Mouse (Mus musculus) midbrain, embryonic 10.5 days (tissue): ENCODE data around the gene Aftph. TPM values are rescaled to one million over a fixed set of nuclear protein-coding genes. Genes with fewer than 3 reads are reported as not detected.

ENCODE experiments used
- DNase-seq: peaks from one replicate; pipeline ENCODE4 v3.0.0-alpha.2; 2017; ENCODE audit warnings: low spot score
- H3K27ac ChIP-seq: fragments of 300-500 bp; sonication (generic); replicated peaks from 2 replicates; pipeline ENCODE4 v1.5.1; 2016; ENCODE audit warnings: mild to moderate bottlenecking
- H3K27me3 ChIP-seq: fragments of 300-500 bp; sonication (generic); 2 replicates; pipeline ENCODE4 v1.6.1; 2016; ENCODE audit warnings: low read depth, mild to moderate bottlenecking; ENCODE audit not compliant: poor library complexity, severe bottlenecking
- H3K36me3 ChIP-seq: fragments of 300-500 bp; sonication (generic); 2 replicates; pipeline ENCODE4 v1.6.1; 2016; ENCODE audit warnings: mild to moderate bottlenecking, moderate library complexity
- H3K4me1 ChIP-seq: fragments of 300-500 bp; sonication (generic); 2 replicates; pipeline ENCODE4 v1.6.1; 2016
- H3K4me3 ChIP-seq: fragments of 300-500 bp; sonication (generic); 2 replicates; pipeline ENCODE4 v1.5.1; 2016; ENCODE audit warnings: mild to moderate bottlenecking, moderate library complexity
- H3K9me3 ChIP-seq: fragments of 300-500 bp; sonication (generic); replicated peaks from 2 replicates; pipeline ENCODE4 v1.6.1; 2016; ENCODE audit warnings: mild to moderate bottlenecking
- WGBS: fragments of 180-500 bp; shearing (Covaris S2); methylation state at CpG from one replicate; pipeline ENCODE4 v1.1.7; 2016; 5-methylcytosine and 5-hydroxymethylcytosine counted together
- polyA plus RNA-seq: library from polyadenylated mRNA; unstranded; fragments of >200 nt; fragmentation: Nextera tagmentation; extraction: Ambion mirVana; gene quantifications from 2 replicates; pipeline ENCODE4 v1.2.1, GENCODE M21; 2016

Gene Aftph
- polyA plus RNA-seq, 1 experiment from 2014 or later: 22.1 TPM

- 6% methylated on average over 4 of the region's 4 CpGs for WGBS
- H3K27ac ChIP-seq: no peak overlapping the region
- no peaks in the 10 kb centered on the region for H3K4me1 ChIP-seq
- peak; percentile 81 for DNase-seq
- H3K9me3 ChIP-seq: no peaks in the 10 kb centered on the region
- H3K4me3 ChIP-seq: no peak overlapping the region
- peaks cover 9% of the 10 kb centered on the region for H3K36me3 ChIP-seq
- H3K27me3 ChIP-seq: no peaks in the 10 kb centered on the region
These were observed 50.4 kb downstream of the Aftph start for GRCm38 (mm10) chr11:20691000-20691399.

DNA sequence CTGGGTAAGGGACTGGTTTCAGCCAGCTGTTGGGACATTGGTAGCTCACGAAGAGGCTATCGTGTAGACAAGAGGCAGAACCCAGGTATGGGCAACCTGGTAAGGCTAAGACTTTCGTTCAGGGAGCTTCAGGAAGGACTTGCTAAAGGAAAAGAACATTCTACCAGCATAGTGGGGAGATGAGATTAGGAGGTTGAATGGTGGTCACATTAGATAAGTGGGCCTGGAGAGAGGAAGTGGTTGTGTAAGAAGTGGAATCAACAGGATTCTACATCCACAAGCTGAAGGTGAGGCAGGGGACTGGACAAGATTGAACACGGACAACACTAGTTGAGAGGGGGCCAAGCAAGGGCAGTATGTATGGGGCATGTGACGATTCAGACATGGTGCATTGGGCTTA, 59.7 kb downstream of the Aftph start:
- Histone ChIP-seq H3K27me3 (no peaks in the 10 kb centered on the region), H3K27ac (no peak overlapping the region), H3K4me1 (no peaks in the 10 kb centered on the region), H3K4me3 (no peak overlapping the region), H3K36me3 (peaks cover 14% of the 10 kb centered on the region), H3K9me3 (no peaks in the 10 kb centered on the region)
- WGBS: 90% methylated on average over 5 of the region's 5 CpGs
- no peak for DNase-seq

DNA sequence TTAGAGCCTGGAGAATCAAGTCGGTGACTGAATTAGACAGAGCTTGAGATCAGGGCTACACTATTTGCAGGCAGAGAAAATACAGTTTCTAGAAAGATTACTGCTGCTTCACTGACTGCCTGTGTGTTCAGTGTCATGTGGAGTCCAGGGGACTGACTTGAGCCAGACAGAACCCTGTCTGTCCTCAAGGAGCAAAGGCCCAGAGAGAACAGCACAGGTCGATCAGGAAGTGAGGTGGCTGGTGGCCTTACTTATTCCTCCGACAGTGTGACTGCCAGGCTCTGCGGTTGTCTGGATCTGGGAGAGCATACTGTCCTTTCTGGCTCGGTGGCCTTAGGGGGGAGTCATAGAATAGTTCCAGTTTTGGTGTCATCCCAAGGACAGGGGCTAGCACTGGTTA, 60.6 kb downstream of the Aftph start:
- Histone ChIP-seq H3K4me3 (no peak overlapping the region), H3K9me3 (no peaks in the 10 kb centered on the region), H3K27ac (no peak overlapping the region), H3K36me3 (peaks cover 8% of the 10 kb centered on the region), H3K4me1 (no peaks in the 10 kb centered on the region), H3K27me3 (no peaks in the 10 kb centered on the region)
- no peak for DNase-seq
- 87% methylated on average over 5 of the region's 5 CpGs for WGBS

DNA sequence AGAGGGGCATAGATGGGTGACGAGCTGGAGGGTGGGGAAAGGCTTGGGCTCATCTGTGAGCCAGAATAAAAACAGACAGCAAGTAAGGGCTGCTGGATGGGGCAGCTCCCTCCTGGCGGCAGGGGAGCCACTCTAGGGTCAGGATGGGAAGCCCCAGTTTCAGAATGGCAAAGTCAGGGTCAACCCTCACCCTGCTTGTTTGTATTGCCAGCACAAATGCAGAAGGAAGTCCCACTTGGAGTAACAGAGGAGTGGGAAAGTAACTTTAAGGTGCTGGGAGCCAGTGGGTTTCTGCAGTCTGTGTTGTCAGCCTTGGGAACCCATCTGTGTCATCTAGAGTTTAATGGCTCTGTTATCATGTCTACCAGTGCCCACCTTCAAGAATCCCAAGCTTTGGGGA, 62.0 kb downstream of the Aftph start:
- no peaks in the 10 kb centered on the region for H3K27me3 ChIP-seq
- no peak overlapping the region for H3K27ac ChIP-seq
- WGBS: 87% methylated on average over 2 of the region's 2 CpGs
- no peak for DNase-seq
- H3K36me3 ChIP-seq: 0 out of 2 replicates have a peak, but pooled peaks cover under 1% of the 10 kb centered on the region
- no peak overlapping the region for H3K4me3 ChIP-seq
- H3K9me3 ChIP-seq: no peaks in the 10 kb centered on the region
- no peaks in the 10 kb centered on the region for H3K4me1 ChIP-seq

DNA sequence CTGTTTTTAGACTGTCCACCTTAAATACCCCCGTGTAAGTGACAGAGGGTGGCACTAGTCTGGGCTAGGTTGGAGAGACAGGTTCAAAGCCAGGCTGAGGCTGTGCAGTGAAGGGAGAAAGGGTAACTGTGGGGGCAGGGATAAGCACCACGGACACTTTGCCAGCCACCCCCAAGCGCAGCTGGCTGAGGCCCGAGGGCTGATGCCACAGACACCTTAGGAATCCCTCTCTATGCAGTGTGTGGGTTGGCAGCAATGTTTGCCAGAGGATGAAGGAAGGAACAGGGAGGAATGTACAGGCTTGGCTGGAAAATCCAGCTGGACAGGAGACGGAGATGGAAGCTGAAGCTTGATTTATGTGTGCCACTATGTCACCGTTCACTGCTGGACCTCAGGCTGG, 68.9 kb downstream of the Aftph start:
- H3K27ac ChIP-seq: peak overlapping the region; percentile 57; the same call in 1 of the 2 replicates
- H3K4me1 ChIP-seq: peaks cover 18% of the 10 kb centered on the region; the same call in 1 of the 2 replicates
- no peaks in the 10 kb centered on the region for H3K27me3 ChIP-seq
- no peak for DNase-seq
- no peak overlapping the region for H3K4me3 ChIP-seq
- H3K36me3 ChIP-seq: no peaks in the 10 kb centered on the region
- no peaks in the 10 kb centered on the region for H3K9me3 ChIP-seq
- 85% methylated on average over 6 of the region's 6 CpGs for WGBS

GRCm38 (mm10) chr11:20671789-20672392, 69.5 kb downstream of the Aftph start:
- DNase-seq: no peak
- 58% methylated on average over 6 of the region's 6 CpGs for WGBS
- Histone ChIP-seq H3K9me3 (no peaks in the 10 kb centered on the region), H3K27ac (peak overlapping the region; percentile 57), H3K27me3 (no peaks in the 10 kb centered on the region), H3K36me3 (no peaks in the 10 kb centered on the region), H3K4me1 (peaks cover 18% of the 10 kb centered on the region; the same call in 1 of the 2 replicates), H3K4me3 (no peak overlapping the region)

GRCm38 (mm10) chr11:20664878-20665277, 76.5 kb downstream of the Aftph start:
- H3K4me1 ChIP-seq: peaks cover 69% of the 10 kb centered on the region
- peak overlapping the region; percentile 94 for H3K27ac ChIP-seq
- DNase-seq: no peak
- no peaks in the 10 kb centered on the region for H3K36me3 ChIP-seq
- H3K4me3 ChIP-seq: peak overlapping the region; percentile 29; the same call in 1 of the 2 replicates
- WGBS: 52% methylated on average over 9 of the region's 9 CpGs
- no peaks in the 10 kb centered on the region for H3K27me3 ChIP-seq
- H3K9me3 ChIP-seq: no peaks in the 10 kb centered on the region

- DNase-seq: peak; percentile 85
- 16% methylated on average over 5 of the region's 5 CpGs for WGBS
- Histone ChIP-seq H3K4me1 (peaks cover 60% of the 10 kb centered on the region), H3K4me3 (peak overlapping the region; percentile 29; the same call in 1 of the 2 replicates), H3K27ac (peak overlapping the region; percentile 94), H3K36me3 (no peaks in the 10 kb centered on the region), H3K27me3 (no peaks in the 10 kb centered on the region), H3K9me3 (no peaks in the 10 kb centered on the region)
These were observed 77.7 kb downstream of the Aftph start for GRCm38 (mm10) chr11:20663580-20664198.

DNA sequence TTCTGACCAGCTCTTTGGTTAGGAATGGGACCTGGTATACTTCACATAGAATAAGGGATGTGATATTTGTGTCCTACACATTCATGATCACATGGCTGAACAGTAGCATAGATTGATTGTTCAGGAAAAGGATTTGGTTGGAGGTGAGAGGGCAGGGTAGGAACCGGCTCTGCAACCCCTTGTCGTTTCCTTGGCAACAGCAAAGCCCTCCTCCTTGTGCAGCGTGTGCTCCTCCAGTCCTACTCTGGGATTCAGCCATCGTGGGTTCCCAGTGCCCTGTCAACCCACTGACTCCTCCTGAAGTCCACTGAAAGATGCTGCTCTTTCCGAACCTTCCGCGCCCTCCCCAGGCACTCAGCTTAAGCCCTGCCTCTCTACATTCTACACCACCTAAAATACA, 78.6 kb downstream of the Aftph start:
- peaks cover 65% of the 10 kb centered on the region for H3K4me1 ChIP-seq
- WGBS: 44% methylated on average over 7 of the region's 7 CpGs

DNA sequence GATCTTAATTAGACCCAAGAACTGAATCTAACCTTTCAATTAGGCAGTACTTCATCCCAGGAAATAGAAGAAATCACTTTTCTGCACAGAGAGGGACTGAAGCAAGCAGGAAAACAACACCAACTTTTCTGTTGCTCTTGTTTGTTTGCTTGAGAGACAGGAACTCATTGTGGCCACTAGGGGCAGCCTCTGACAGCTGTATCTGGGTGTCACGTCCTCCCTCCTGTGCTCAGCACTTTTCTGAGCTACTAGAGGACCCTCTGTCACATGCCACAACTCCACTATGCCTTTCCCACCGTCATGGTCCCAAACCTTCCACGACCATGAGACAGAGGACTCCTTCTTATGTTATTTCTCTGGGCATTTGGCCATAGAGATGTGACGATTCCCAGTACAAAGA, 79.7 kb downstream of the Aftph start:
- 48% methylated on average over 4 of the region's 4 CpGs for WGBS
- H3K9me3 ChIP-seq: no peaks in the 10 kb centered on the region
- peaks cover 75% of the 10 kb centered on the region for H3K4me1 ChIP-seq
- no peaks in the 10 kb centered on the region for H3K36me3 ChIP-seq
- no peak overlapping the region for H3K4me3 ChIP-seq
- no peaks in the 10 kb centered on the region for H3K27me3 ChIP-seq
- DNase-seq: no peak
- peak overlapping the region; percentile 94 for H3K27ac ChIP-seq

More for the DNA sequence above, 78.6 kb downstream of the Aftph start:
- no peaks in the 10 kb centered on the region for H3K9me3 ChIP-seq
- H3K27ac ChIP-seq: peak overlapping the region; percentile 94
- H3K4me3 ChIP-seq: no peak overlapping the region
- peak; percentile 30 for DNase-seq
- H3K36me3 ChIP-seq: no peaks in the 10 kb centered on the region
- no peaks in the 10 kb centered on the region for H3K27me3 ChIP-seq

DNA sequence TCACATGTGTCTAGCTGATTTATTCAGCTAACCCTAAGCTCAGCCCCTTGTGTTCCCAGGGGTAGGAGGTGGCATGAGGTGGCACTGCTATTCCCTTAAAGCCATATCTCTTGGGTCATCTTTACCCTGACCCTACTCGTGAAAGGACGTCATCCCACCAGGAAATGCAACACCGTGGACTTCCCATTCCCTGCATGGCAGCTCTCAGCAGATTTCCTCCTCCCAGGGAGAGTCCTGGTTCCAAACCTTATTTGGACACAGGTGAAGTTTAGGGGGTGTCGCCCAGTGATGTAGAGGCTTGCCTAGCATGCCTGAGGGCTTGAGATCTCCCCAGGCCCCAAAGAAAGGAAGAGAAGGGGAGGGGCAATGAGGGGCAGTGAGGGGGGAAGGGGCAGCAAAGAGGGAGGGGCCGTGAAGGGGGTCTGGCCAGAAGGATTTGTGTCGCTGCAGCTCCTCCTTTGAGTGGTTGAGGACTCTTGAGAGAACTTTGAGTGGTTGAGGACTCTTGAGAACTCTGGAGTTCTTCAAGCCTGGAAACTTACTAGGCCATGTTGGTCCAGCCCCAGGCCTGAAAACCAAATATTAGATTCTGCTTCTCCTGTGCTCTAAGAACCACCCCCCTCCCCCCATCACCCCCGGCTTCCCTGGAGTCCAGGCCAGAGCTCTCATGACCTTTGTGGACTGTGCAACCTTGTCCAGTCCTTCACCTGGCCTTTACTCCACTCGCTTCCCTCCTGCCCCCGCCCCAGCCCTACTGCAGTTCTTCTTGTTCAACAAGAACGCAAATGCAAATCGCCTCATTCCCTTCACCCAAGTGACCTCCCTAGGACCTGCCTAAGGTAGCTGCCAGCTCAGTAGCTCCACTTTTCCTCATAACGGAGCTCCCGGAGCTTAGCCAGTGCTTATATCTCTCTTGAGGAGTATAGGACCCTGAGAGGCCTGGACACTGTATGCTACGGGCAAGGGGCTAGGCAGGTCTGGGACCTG, 81.0 kb downstream of the Aftph start:
- peak overlapping the region; percentile 94 for H3K27ac ChIP-seq
- no peak for DNase-seq
- H3K4me3 ChIP-seq: no peak overlapping the region
- peaks cover 82% of the 10 kb centered on the region for H3K4me1 ChIP-seq
- WGBS: 76% methylated on average over 14 of the region's 14 CpGs
- H3K27me3 ChIP-seq: no peaks in the 10 kb centered on the region
- H3K9me3 ChIP-seq: no peaks in the 10 kb centered on the region
- H3K36me3 ChIP-seq: no peaks in the 10 kb centered on the region

DNA sequence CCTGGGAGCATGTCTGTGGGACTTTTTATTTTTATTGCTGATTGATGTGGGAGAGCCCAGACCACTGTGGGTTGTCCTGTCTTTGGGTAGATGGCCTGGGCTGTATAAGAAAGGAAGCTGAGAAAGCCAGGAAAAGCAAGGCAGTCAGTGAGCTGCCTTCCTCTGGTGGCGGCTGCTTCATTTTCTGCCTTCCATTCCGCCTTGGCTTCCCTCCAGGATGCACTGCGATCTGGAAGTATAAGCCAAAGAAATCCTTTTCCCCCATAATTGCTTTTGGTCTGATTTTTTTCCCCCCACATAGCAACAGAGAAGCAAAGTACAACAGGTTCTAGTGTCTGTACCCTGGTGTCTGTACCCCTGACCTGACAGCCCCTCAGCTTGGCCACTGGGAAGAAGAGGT, 82.3 kb downstream of the Aftph start:
- Histone ChIP-seq H3K27ac (peak overlapping the region; percentile 61; the same call in 1 of the 2 replicates), H3K4me3 (no peak overlapping the region), H3K9me3 (no peaks in the 10 kb centered on the region), H3K27me3 (no peaks in the 10 kb centered on the region), H3K4me1 (peaks cover 82% of the 10 kb centered on the region), H3K36me3 (no peaks in the 10 kb centered on the region)
- 96% methylated on average over 3 of the region's 3 CpGs for WGBS
- no peak for DNase-seq
